Mouse (Mus musculus) c-Kit-positive CD71-positive TER-119-positive erythroid progenitor cells, embryonic 14.5 days (primary cell): ENCODE data around the gene Gtf2ird2.

Experiments used
- DNase-seq: peaks from one replicate; pipeline ENCODE4 v3.0.0-alpha.2; 2013; ENCODE audit warnings: low spot score

Gtf2ird2 gene

DNA sequence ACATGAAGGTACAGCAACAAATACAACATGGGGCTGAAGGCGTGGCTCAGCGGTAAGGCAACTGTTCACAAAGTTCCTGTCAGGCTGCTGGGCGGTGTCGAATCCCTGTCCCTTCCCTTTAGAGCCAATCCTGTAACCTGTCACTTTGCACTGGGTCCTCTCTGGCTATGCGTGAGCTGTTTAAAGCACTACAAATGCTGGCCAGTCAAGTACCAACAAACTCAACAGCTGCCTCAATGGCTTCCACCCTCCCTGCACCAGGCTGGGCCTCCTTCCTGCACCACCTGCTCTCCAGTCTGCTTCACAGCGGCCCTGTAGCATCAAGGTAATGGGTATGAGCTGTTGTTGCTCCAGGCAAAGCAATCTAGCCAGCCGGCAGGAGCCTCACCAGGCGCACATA is 84.9 kb downstream of the Gtf2ird2 start:
- DNase-seq = no peak

DNA sequence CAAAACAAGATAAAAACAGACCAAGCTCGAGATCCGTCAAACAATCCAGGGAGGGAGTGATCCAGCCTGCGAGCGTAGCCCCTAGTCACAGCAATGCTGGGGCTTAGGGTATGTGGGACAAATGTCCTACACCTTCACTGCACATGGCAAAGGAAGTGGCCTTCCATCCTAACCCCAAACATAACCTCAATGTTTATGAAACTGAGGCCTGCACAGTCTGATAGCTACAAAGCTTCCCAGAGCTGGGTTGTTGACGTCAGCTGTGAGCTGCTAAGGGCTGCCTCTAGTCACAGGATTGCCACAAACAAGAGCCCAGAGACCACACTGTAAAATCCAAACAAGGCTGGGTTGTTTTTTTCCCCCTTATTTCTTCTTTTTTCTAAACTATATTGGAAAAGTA is 85.9 kb downstream of the Gtf2ird2 start:
- no peak for DNase-seq

DNA sequence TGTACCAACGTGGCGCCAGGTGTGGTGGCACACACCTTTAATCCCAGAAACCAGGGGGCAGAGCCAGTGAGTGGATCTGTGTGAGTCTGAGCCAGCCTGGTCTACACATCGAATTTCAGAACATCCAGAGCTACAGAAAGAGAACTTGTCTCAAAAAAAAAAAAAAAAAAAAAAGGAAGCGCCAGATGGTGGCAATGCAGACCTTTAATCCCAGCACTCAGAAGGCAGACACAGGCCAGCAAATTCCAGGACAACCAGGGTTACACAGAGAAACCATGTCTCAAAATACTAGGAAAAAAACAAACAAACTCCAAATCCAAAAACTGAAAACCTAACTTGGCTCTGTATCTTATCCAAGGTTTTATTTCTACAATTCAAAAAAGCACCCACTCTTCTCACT is 86.7 kb downstream of the Gtf2ird2 start:
- DNase-seq = no peak

DNA sequence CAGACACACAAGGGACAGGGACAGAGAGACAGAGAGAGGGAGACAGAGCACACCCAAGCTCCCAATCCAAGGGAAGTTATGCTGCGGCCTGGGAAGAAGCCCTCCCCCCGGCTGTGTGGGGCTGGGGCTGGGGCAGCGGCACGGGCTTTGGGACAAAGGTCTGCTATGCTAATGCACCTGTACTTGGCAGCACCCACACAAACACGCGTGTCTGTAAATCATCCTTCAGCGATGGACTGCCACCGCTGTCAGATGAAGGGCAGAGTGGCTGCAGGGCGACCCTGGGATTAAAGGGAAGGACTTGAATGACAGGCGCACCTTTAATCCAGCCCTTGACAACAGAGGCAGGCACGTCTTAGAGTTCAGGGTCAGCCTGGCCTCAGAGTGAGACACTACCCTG is 87.6 kb downstream of the Gtf2ird2 start:
- DNase-seq = no peak

DNA sequence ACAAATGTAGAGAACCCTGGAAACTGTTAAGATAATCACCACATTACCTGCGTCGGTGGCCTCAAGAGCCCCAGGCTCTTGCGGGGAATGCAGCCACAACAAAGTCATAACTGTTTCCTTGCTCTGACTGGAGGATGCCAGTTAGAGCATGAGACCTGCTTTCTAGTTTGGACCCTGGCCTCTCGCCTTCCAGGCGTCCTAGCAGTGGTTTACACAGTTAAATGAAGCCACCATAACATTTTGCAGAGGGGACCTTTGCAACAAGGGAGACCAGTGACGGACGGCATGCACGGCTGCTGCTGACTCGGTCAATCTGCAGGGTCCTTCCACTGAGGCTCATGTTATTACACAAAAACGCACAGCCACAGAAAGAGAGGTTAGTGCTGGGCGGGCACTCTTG is 88.9 kb downstream of the Gtf2ird2 start:
- DNase-seq = no peak

DNA sequence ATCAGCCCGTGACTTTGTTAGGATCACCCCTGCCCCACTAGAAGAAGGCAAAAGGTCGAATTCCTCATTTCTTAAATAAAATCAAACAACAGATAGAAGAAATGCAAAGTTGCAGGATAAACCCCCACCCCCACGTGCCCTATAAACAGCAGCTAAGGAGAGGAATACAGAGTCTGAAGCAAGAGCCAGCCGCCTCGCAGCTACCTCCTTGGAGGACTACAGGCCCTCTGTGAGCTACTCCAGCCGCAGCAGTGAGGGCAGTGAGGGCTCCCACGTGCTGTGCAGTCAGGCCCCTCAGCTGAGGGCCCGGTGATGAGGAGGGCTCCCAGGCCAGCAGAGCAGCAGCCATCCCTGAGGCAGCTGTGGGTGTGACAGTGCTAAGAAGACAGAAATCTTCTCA is 89.9 kb downstream of the Gtf2ird2 start:
- DNase-seq = no peak
